Mouse (Mus musculus) gastrocnemius, adult 8-10 months (tissue): ENCODE measurements around the gene Tjp3. TPM values are rescaled to one million over a fixed set of nuclear protein-coding genes. Genes with fewer than 3 reads are reported as not detected.

Experiments
- DNase-seq, 2 experiments: peaks; one replicate each; pipeline ENCODE4 v3.0.0; 2022; ENCODE audit warnings: low spot score in 2 of 2
- total RNA-seq, 4 experiments: library from RNA; stranded (reverse); gene quantifications; 2 replicates each; pipeline ENCODE4 v1.2.4; 2022

Tjp3 gene
- not detected for total RNA-seq

DNA sequence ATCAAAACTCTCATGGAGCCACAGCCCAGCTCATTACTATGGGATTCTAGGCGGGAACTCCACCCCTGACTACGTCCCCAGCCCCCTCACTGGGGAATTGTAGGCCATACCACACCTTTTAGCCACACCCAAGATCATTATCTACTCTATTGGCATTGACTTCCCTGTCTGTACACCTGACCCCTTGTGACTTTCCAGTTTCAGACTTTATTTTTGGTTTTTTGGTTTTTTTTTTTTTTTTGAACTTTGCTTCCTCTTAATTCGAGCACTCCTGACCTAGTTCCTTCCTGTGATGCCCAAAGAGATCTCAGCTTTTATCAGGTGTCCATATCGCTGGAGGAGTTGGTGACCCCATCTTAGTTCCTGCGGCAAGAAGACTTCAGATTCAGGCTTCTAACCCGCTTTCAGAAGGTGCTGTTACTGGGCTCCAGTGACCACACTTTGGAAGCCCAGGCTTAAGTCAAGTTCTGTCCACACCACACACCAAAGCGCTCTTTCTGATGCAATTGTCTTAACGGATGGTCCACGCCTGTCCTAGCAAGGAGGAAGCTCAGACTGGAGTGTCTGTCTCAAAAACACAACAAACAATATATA is at the start of gene Tjp3:
Gene Tjp3, minus strand, starts transcription at position 71 of the 594 bp plus-strand sequence.
- DNase-seq, result no peak

GRCm38 (mm10) chr10:81340551-81341332 is 49.4 kb upstream of the Tjp3 start:
- no peak for DNase-seq

DNA sequence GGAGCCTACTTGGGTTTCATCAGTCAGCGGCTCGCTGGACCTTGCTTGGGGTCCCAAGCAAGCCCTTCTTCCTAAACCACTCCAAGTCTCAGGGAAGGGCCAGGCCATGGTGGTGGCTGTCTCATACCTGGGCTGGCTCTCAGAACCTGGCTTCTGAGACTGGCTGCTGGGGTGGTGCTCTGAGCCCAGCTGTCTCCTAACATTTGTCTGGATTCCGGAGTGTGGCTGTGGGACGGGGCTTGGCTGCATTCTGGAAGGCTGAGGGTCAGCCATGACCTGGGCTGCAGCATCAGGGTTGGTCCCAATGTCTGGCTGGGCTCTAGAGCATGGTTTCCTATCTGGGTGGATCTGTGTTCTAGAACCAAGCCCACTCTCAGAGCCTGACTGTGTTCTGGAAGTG is 45.2 kb upstream of the Tjp3 start:
- no peak for DNase-seq

- no peak for DNase-seq
These were observed 44.3 kb upstream of the Tjp3 start for GRCm38 (mm10) chr10:81335393-81336340.

- DNase-seq, result no peak
These were observed 42.9 kb upstream of the Tjp3 start for GRCm38 (mm10) chr10:81334324-81334723.

GRCm38 (mm10) chr10:81332277-81332676 is 40.9 kb upstream of the Tjp3 start:
- no peak for DNase-seq

DNA sequence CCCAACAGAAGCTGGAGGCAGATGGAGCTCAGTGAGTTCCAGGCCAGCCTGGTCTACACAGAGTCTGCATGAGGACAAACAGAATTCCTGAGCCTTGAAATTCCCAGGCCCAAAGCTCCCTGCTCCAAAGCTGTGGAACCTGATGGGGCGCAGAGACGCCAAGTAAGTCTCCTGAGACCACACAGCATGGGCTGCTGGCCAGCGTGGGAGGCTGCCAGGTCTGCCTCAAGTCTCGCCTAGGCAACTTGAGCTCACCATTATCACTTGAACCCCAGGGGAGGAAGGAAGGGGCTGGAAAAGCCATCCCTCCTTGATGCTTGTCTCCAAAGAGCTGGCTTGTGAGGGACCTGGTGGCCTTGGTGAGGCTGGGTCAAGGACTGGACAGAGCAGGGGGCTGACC is 38.6 kb upstream of the Tjp3 start:
- DNase-seq, result peak in 1 of 2 experiments; percentile 52

- no peak for DNase-seq
These were observed 38.0 kb upstream of the Tjp3 start for GRCm38 (mm10) chr10:81329194-81329975.

GRCm38 (mm10) chr10:81328386-81328785 is 37.0 kb upstream of the Tjp3 start, which contains the start of gene Tbxa2r:
Gene Tbxa2r, plus strand, starts transcription at chr10:81328731.
- DNase-seq, result no peak

DNA sequence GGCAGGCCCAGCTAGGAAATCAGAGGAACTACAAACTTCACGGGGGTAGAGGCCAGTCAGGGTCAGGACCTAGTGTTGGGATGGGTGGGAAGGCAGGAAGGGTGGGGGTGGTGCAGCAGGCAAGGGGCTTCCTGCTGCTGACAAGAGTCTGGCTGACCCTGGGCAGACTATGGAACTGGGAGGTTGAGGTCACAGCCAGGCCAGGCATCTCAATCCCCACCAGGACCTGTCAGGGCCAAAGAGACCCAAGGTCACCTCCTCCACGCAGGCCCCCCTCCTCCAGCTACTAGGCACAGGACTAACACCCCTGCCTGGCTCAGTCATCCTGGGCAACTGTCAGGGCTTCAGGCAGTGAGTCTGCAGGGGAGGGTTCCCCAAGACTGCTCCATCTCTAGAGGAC is 36.6 kb upstream of the Tjp3 start:
- no peak for DNase-seq

DNA sequence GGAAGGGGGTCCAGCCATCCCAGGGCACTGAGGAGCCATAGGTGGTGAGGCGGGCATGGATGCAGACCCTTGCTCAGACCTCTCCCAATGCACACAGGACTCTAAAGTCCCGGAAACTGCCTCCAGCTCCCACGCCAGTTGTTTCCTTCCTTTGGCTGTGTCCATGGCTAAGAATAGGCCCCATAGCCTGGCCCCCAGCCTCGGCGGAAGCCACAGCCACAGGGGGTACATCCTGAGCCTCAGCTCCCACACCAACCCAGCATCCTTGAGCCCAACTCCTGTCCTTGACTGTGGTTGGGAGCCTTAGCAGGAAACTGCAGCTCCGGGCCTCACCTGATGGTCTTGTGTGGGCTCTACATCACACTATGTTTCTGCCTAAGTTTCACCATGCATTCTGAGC is 35.5 kb upstream of the Tjp3 start:
- DNase-seq, result no peak

DNA sequence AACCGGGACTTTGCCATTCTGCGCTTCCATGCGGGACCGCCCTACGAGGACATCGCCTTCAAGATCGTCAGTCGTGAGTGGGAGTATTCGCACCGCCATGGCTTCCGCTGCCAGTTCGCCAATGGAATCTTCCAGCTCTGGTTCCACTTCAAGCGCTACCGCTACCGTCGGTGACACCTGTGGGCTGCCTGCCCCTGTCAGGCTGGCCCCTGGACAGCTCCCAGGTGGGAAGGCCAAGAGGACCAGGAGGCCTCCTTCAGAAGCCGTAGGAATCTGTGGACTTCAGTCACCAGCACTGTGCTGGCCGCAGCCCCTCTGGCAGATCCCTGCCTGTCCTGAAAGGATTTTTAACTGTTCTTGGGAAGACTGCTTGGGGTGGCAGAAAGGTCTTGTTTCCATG is 34.4 kb upstream of the Tjp3 start:
- DNase-seq, result no peak

DNA sequence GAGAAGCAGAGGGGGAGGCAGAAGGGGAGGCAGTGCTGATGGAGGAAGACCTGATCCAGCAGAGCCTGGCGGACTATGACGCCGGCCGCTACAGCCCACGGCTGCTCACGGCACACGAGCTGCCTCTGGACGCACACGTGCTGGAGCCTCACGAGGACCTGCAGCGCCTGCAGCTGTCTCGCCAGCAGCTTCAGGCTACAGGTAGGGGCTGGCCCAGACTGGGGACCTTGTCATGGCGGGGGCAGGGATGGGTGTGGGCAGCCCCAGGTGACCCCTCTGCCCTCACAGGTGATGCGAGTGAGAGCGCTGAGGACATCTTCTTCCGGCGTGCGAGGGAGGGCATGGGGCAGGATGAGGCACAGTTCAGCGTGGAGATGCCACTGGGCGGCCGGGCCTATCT is 33.8 kb upstream of the Tjp3 start:
- DNase-seq, result no peak

DNA sequence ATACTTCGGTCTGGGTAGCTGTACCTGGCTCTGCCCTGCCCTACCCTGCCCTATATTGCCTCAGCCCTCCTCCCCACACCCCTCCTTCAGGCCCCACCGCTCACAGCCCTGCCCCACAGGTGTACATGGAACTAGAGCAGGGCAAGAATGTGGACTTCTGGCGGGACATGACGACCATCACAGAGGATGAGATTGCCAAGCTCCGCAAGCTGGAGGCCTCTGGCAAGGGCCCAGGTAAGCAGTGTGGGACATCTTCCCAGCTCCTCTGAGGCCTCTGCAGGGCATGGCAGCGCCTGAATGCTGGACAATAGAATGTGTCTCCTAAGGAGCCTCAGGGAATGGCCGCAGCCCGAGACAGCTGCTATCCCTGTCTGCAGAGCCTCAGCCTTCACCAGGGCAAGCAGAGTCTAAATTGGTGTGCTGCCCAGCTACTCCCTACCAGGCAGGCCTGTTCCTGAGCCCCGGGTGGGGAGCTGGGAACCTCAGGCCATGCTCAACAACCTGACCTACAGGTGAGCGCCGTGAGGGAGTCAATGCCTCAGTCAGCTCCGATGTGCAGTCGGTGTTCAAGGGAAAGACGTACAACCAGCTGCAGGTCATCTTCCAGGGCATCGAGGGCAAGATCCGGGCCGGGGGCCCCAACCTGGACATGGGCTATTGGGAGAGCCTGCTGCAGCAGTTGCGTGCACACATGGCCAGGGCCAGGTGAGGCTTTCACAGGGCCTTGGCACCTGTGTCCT is 32.6 kb upstream of the Tjp3 start:
- DNase-seq, result no peak

DNA sequence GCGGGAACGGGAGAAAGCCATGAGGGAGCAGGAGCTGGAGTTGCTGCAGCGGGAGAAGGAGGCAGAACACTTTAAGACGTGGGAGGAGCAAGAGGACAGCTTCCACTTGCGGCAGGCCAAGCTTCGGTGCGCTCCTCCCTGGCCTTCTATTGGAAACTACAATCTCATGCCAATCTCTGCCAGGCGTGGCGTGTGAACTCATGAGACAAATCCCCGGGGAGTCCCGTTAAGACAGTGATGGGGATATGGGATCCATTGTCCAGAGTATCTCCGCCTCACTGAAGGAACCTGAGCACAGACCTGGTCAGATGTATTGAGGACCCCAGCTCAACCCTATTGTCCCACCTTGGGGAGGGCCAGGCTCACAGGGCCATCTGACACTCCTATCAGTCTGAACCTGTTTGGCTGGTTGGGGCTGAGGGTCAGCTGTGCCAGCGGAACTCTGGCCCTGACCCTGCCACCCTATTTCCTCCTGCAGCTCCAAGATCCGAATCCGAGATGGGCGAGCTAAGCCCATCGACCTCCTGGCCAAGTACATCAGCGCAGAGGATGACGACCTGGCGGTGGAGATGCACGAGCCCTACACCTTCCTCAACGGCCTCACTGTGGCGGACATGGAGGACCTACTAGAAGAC is 31.9 kb upstream of the Tjp3 start:
- no peak for DNase-seq

- no peak for DNase-seq
These were observed 31.1 kb upstream of the Tjp3 start for GRCm38 (mm10) chr10:81322444-81322843.

GRCm38 (mm10) chr10:81321436-81321835 is 30.1 kb upstream of the Tjp3 start:
- no peak for DNase-seq

GRCm38 (mm10) chr10:81320550-81321347 is 29.4 kb upstream of the Tjp3 start, which contains the start of gene Cactin:
Gene Cactin, plus strand, starts transcription at chr10:81321103.
- peak; percentile 100 for DNase-seq
